Mouse (Mus musculus): Measurements from ENCODE around the gene Csf3. TPM values are rescaled to one million over a fixed set of nuclear protein-coding genes. Genes with fewer than 3 reads are reported as not detected.
"Not testable (repeated sequence)": the region's sequence is repeated elsewhere in the genome, so short reads cannot be mapped to it uniquely, and the experiment has no call there.

Csf3 gene
- not detected for total RNA-seq (2021)

GRCm38 (mm10) chr11:98701213-98701670, at the start of gene Csf3:
Gene Csf3 (plus strand): TSS chr11:98701263.
- intact Hi-C loops (cut with DNase I) = loop anchor here (5.0 kb wide), 1 partner anchor 86 kb away; no protein-coding TSS in a partner anchor

GRCm38 (mm10) chr11:98655076-98655475, 46.0 kb upstream of the Csf3 start:
- intact Hi-C loops (cut with DNase I) = not testable (repeated sequence)
- DNase-seq = peak; percentile 58

More at GRCm38 (mm10) chr11:98701213-98701670, at the start of gene Csf3:
- DNase-seq = no peak

DNA sequence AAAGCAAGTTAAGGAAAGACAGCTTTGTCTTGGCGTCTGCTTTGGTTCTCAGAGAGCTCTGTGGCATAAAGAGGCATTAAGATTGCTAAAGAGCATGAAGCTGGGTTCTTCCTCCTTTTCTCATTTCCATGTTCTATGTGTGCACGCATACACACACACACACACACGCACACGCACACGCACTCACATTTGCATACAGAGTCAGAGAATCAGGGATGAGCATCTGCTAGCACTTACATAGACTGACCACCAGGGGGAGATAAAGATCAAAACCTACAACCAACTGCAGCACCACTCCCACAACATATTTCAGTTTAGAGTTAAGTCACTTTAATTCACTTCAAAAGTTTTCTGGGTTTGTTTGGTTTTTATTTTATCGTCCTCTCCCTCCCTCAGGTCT, 40.5 kb upstream of the Csf3 start:
- intact Hi-C loops (cut with DNase I) = no loop called here
- DNase-seq = peak; percentile 34

DNA sequence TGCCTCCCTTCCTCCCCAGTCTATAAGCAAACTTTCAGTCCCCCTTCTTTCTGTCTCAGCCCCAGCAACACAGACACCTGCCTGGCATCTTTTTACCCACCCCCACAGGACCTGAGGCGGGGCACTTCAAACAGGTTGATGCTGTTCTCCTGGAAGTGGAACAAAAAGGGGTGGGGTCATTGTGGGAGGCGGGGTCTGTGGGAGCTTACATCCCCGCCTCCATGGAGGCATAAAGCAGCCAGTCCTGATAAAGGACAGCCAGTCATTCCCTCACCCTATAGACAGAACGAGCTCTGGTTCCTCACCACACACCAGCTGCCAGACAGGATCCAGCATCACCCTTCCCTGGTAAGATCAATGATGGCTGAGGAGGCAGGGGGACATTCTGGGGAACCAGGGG, 37.0 kb upstream of the Csf3 start, which contains the start of gene Gsdma:
Gene Gsdma, plus strand, starts transcription at position 261 of the 400 bp plus-strand sequence.
- intact Hi-C loops (cut with DNase I) = no loop called here

DNA sequence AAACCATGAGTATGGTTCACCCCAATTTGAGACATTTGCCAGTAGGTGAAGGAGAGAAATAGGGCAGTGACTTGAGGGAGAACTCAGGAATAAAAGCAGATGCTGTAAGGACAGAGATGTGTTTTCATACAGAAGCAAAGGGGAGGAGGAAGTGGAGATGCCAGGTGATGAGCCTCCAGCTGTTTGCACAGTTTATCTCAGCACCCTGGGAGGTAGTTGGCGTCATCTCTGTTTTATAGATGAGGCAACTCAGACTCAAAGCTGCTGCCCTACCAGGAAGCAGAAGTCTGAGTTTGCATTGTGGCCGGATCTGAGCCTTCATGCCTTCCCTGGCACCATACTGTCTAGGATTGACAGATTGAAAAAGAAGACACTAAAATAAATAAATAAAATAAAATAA, 32.1 kb upstream of the Csf3 start:
- no peak for DNase-seq
- intact Hi-C loops (cut with DNase I) = no loop called here

More for the DNA sequence above, 37.0 kb upstream of the Csf3 start, which contains the start of gene Gsdma:
- DNase-seq = no peak

- no peak for DNase-seq
- intact Hi-C loops (cut with DNase I) = no loop called here
These were observed 29.7 kb upstream of the Csf3 start for GRCm38 (mm10) chr11:98671284-98671815.

- intact Hi-C loops (cut with DNase I) = no loop called here
- DNase-seq = no peak
These were observed 29.2 kb upstream of the Csf3 start for GRCm38 (mm10) chr11:98671857-98672256.

- intact Hi-C loops (cut with DNase I) = no loop called here
- no peak for DNase-seq
These were observed 28.6 kb upstream of the Csf3 start for GRCm38 (mm10) chr11:98672482-98672881.

GRCm38 (mm10) chr11:98673136-98673535, 27.9 kb upstream of the Csf3 start:
- peak; percentile 74 for DNase-seq
- intact Hi-C loops (cut with DNase I) = not testable (repeated sequence)

GRCm38 (mm10) chr11:98675829-98676363, 25.2 kb upstream of the Csf3 start:
- no peak for DNase-seq
- intact Hi-C loops (cut with DNase I) = loop anchor here (5.0 kb wide), 1 partner anchor 69 kb away; no protein-coding TSS in a partner anchor

DNA sequence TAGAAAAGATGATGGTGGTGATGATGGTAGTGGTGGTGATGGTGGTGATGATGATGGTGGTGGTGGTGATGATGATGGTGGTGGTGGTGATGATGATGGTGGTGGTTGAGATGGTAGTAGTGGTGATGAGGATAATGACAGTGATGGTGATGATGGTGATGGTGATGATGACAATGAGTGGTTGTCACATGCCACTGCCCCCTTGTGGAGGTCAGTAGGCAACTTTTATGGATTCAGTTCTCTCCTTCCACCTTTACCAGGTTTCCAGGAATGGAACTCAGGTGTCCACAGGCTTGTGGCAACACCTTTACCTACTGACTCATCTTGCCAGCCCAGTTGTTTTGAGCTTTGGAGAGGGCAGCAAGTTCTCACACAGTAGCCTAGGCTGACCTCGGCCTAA, 21.0 kb upstream of the Csf3 start:
- intact Hi-C loops (cut with DNase I) = no loop called here

GRCm38 (mm10) chr11:98680595-98680994, 20.5 kb upstream of the Csf3 start:
- intact Hi-C loops (cut with DNase I); DNase-seq: not testable (repeated sequence)

More for the DNA sequence above, 21.0 kb upstream of the Csf3 start:
- no peak for DNase-seq

- DNase-seq = no peak
- intact Hi-C loops (cut with DNase I) = no loop called here
These were observed 19.9 kb upstream of the Csf3 start for GRCm38 (mm10) chr11:98681186-98681585.

GRCm38 (mm10) chr11:98681786-98682745, 19.0 kb upstream of the Csf3 start, which contains the start of gene Psmd3:
Gene Psmd3 (plus strand): TSS chr11:98682554.
- intact Hi-C loops (cut with DNase I) = no loop called here
- peak; percentile 95 for DNase-seq

- intact Hi-C loops (cut with DNase I) = no loop called here
- no peak for DNase-seq
These were observed 18.3 kb upstream of the Csf3 start for GRCm38 (mm10) chr11:98682811-98683210.

DNA sequence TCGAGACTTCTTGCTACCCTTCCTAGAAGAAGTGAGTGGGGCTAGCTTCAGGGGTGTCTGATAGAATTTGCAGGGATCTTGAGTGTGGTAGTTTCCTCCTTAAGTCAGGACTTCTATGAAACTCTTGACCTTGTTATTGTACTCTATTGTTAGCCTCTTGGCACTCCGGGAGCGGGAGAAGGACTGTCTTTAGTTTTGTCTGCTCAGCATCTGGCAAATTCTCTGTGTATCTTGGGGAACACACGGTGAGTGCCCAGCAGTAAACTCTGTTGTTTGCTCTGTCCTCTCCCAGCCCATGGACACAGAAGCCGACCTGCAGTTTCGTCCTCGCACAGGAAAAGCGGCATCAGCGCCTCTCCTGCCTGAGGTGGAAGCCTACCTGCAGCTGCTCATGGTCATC, 15.4 kb upstream of the Csf3 start:
- no peak for DNase-seq
- intact Hi-C loops (cut with DNase I) = no loop called here

GRCm38 (mm10) chr11:98686976-98687375, 14.1 kb upstream of the Csf3 start:
- intact Hi-C loops (cut with DNase I) = no loop called here
- no peak for DNase-seq

DNA sequence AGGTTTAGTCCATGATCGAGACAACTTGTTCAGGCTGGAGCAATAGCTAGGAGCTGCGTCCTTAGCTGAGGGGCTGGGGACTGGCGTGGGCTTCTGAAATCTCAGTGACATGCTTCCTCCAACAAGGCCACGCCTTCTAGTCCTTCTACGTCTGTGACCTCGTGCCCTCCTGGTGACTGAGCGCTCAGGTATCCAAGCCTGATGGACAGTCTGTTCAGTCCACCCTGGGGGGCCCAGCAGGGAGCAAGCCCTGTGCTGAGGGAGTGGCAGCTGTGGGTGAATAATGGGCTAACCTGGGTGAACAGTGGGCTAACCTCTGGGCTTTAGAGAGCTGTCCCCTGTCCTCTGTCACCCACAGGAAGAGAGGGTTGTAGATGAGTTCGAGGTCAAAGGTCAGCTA, 13.1 kb upstream of the Csf3 start:
- intact Hi-C loops (cut with DNase I) = no loop called here

DNA sequence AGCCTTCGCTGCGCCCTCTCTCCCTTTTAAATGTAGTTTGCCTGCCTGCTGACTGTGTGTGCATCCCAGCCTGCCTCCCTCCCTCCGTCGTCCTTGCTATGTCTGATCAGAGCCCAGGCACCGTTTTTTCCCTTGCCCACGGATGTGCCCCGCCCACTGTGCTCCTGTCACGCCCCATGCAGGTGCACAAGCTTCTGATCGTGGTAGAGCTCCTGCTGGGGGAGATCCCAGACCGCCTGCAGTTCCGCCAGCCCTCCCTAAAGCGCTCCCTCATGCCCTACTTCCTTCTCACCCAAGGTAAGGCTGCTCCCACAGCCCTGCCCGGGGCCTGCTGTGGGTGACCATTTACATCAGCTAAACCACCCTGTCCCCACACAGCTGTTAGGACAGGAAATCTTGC, 7.9 kb upstream of the Csf3 start:
- no peak for DNase-seq
- intact Hi-C loops (cut with DNase I) = no loop called here

More for the DNA sequence above, 13.1 kb upstream of the Csf3 start:
- no peak for DNase-seq

- intact Hi-C loops (cut with DNase I) = no loop called here
- no peak for DNase-seq
These were observed 7.3 kb upstream of the Csf3 start for GRCm38 (mm10) chr11:98693746-98694145.

DNA sequence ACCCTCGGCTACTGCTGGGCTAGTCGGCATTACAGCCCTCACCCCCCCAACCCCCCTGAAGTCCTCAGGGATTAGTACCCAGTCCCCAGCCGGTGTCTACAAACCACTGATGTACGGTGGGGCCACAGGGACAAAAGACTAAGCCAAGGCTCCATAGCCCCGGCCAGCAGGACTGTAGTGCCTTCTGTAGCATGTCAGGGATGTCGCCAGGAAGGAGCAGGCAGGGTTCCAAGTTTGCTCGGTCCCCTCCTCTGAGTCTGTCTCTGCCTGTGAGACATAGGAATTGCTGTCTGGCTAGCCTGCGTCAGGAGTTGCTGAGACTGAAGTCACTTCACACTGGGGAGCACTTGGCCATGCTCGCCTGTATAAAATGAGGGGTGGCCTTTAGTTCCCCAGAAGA, 6.8 kb upstream of the Csf3 start:
- intact Hi-C loops (cut with DNase I) = no loop called here

More for the DNA sequence above, 6.8 kb upstream of the Csf3 start:
- DNase-seq = no peak

Measured in left cerebral cortex, postnatal 4 days (tissue).